Mouse (Mus musculus) CH12.LX (cell line): ENCODE data around the gene Pip5kl1. TPM values are rescaled to one million over a fixed set of nuclear protein-coding genes. Genes with fewer than 3 reads are reported as not detected.

Experiments
- DNase-seq: peaks from one replicate; pipeline ENCODE4 v3.0.0-alpha.2; 2013; ENCODE audit errors: extremely low read depth
- H3K27ac ChIP-seq: 2 replicates; pipeline ENCODE4 v1.5.1; 2012; ENCODE audit warnings: low read depth, mild to moderate bottlenecking, control low read depth, moderate library complexity; ENCODE audit not compliant: insufficient read depth
- H3K27me3 ChIP-seq: replicated peaks from 2 replicates; pipeline ENCODE3; 2012; ENCODE audit warnings: inconsistent platforms
- H3K36me3 ChIP-seq, 2 experiments: replicated peaks in 1 of 2; 2 replicates each; pipeline versions ENCODE3 to v1.6.1; 2012; ENCODE audit warnings: inconsistent platforms in 1 of 2, low read length in 1 of 2, mild to moderate bottlenecking in 1 of 2, mixed read lengths in 1 of 2, moderate library complexity in 1 of 2; ENCODE audit not compliant: control insufficient read depth in 1 of 2, insufficient read depth in 1 of 2
- H3K4me1 ChIP-seq, 2 experiments: 2 replicates each; pipeline ENCODE4 v1.6.1; 2012; ENCODE audit warnings: inconsistent platforms in 1 of 2, moderate library complexity in 1 of 2; ENCODE audit not compliant: insufficient read depth in 2 of 2, control insufficient read depth in 1 of 2
- H3K4me2 ChIP-seq: 2 replicates; pipeline ENCODE4 v1.6.1; 2012; ENCODE audit warnings: low read depth, mild to moderate bottlenecking, control low read depth; ENCODE audit not compliant: poor library complexity, insufficient read depth, severe bottlenecking
- H3K4me3 ChIP-seq, 3 experiments: fragments of 150-350 bp in 1 of 3; sonication (generic) in 1 of 3; replicated peaks in 1 of 3; 2 replicates each; pipeline versions ENCODE3 to v1.5.1; 2011 to 2012; ENCODE audit warnings: low read depth in 2 of 3, low read length in 2 of 3, mild to moderate bottlenecking in 2 of 3, moderate library complexity in 2 of 3, control low read depth in 1 of 3, improper control_type of control experiment in 1 of 3, inconsistent platforms in 1 of 3, mixed read lengths in 1 of 3; ENCODE audit not compliant: poor library complexity in 1 of 3
- H3K79me2 ChIP-seq: replicated peaks from 2 replicates; pipeline ENCODE4 v1.6.1; 2012; ENCODE audit warnings: mild to moderate bottlenecking, moderate library complexity; ENCODE audit not compliant: control insufficient read depth, poor library complexity, insufficient read depth, severe bottlenecking; ENCODE audit errors: extremely low read depth
- H3K9ac ChIP-seq: 2 replicates; pipeline ENCODE4 v1.6.1; 2012; ENCODE audit warnings: low read depth, mild to moderate bottlenecking, control low read depth, moderate library complexity; ENCODE audit not compliant: insufficient read depth
- H3K9me3 ChIP-seq: replicated peaks from 2 replicates; pipeline ENCODE3; 2012; ENCODE audit warnings: low read length, inconsistent platforms, mixed read lengths
- CHD1 ChIP-seq: IDR thresholded peaks from 2 replicates; pipeline ENCODE4 v1.6.1; 2012; ENCODE audit warnings: low read depth, low read length, improper control_type of control experiment, inconsistent platforms
- CHD2 ChIP-seq: IDR thresholded peaks from 2 replicates; pipeline ENCODE4 v1.6.1; 2011; ENCODE audit warnings: low read length, improper control_type of control experiment
- CTCF ChIP-seq, 2 experiments: IDR thresholded peaks in 1 of 2; conservative IDR thresholded peaks in 1 of 2; 2 replicates each; pipeline ENCODE4 v1.5.1; 2011 to 2012; ENCODE audit warnings: low read depth in 2 of 2, low read length in 2 of 2, improper control_type of control experiment in 1 of 2, inconsistent platforms in 1 of 2, mild to moderate bottlenecking in 1 of 2, moderate library complexity in 1 of 2
- E2F4 ChIP-seq: IDR thresholded peaks from 2 replicates; pipeline ENCODE4 v1.6.1; 2011; ENCODE audit warnings: low read depth, low read length, improper control_type of control experiment; ENCODE audit not compliant: insufficient replicate concordance
- ELF1 ChIP-seq: IDR thresholded peaks from 2 replicates; pipeline ENCODE4 v1.6.1; 2014; ENCODE audit warnings: low read depth, mild to moderate bottlenecking, inconsistent platforms, low read length, improper control_type of control experiment
- EP300 ChIP-seq: IDR thresholded peaks from 2 replicates; pipeline ENCODE4 v1.6.1; 2011; ENCODE audit warnings: low read length, improper control_type of control experiment
- HCFC1 ChIP-seq: IDR thresholded peaks from 2 replicates; pipeline ENCODE4 v1.6.1; 2012; ENCODE audit warnings: low read depth, mild to moderate bottlenecking, inconsistent platforms, low read length, improper control_type of control experiment
- IRF4 ChIP-seq: IDR thresholded peaks from 2 replicates; pipeline ENCODE4 v1.6.1; 2014; ENCODE audit warnings: low read depth, mild to moderate bottlenecking, inconsistent platforms, low read length, improper control_type of control experiment
- JUN ChIP-seq: IDR thresholded peaks from 2 replicates; pipeline ENCODE4 v1.6.1; 2011; ENCODE audit warnings: low read depth, mild to moderate bottlenecking, low read length, improper control_type of control experiment, moderate library complexity; ENCODE audit not compliant: insufficient read depth
- JUND ChIP-seq: conservative IDR thresholded peaks from 2 replicates; pipeline ENCODE4 v1.6.1; 2011; ENCODE audit warnings: low read depth, low read length, improper control_type of control experiment
- MAFK ChIP-seq: IDR thresholded peaks from 2 replicates; pipeline ENCODE4 v1.6.1; 2011; ENCODE audit warnings: low read length, improper control_type of control experiment; ENCODE audit not compliant: insufficient replicate concordance
- MYC ChIP-seq: IDR thresholded peaks from 2 replicates; pipeline ENCODE4 v1.6.1; 2011; ENCODE audit warnings: low read depth, mild to moderate bottlenecking, improper control_type of control experiment, low read length
- NELFE ChIP-seq: IDR thresholded peaks from 2 replicates; pipeline ENCODE4 v1.6.1; 2011; ENCODE audit warnings: low read depth, low read length, improper control_type of control experiment
- NRF1 ChIP-seq: IDR thresholded peaks from 2 replicates; pipeline ENCODE4 v1.6.1; 2014; ENCODE audit warnings: low read depth, mild to moderate bottlenecking, inconsistent platforms, low read length, improper control_type of control experiment, moderate library complexity
- PAX5 ChIP-seq: IDR thresholded peaks from 2 replicates; pipeline ENCODE4 v1.6.1; 2012; ENCODE audit warnings: low read length, inconsistent platforms, mixed read lengths
- POLR2AphosphoS2 ChIP-seq: IDR thresholded peaks from 2 replicates; pipeline ENCODE4 v1.6.1; 2011; ENCODE audit warnings: low read depth, low read length, improper control_type of control experiment
- RAD21 ChIP-seq: IDR thresholded peaks from 2 replicates; pipeline ENCODE4 v1.6.1; 2011; ENCODE audit warnings: low read depth, mild to moderate bottlenecking, low read length, improper control_type of control experiment, moderate library complexity
- SMC3 ChIP-seq: IDR thresholded peaks from 2 replicates; pipeline ENCODE4 v1.6.1; 2011; ENCODE audit warnings: low read depth, low read length, improper control_type of control experiment
- USF1 ChIP-seq: IDR thresholded peaks from 2 replicates; pipeline ENCODE4 v1.6.1; 2014; ENCODE audit warnings: low read depth, mild to moderate bottlenecking, inconsistent platforms, low read length, improper control_type of control experiment
- USF2 ChIP-seq: conservative IDR thresholded peaks from 2 replicates; pipeline ENCODE4 v1.6.1; 2011; ENCODE audit warnings: low read depth, low read length, improper control_type of control experiment
- ZC3H11A ChIP-seq: IDR thresholded peaks from 2 replicates; pipeline ENCODE4 v1.6.1; 2012; ENCODE audit warnings: low read depth, mild to moderate bottlenecking, inconsistent platforms, low read length, improper control_type of control experiment
- ZMIZ1 ChIP-seq: IDR thresholded peaks from 2 replicates; pipeline ENCODE4 v1.6.1; 2012; ENCODE audit warnings: low read depth, mild to moderate bottlenecking, inconsistent platforms, low read length, improper control_type of control experiment
- ZNF384 ChIP-seq: IDR thresholded peaks from 2 replicates; pipeline ENCODE4 v1.6.1; 2012; ENCODE audit warnings: low read depth, low read length, improper control_type of control experiment, inconsistent platforms
- dilution Hi-C: fragments of 300-500 bp; cut with MboI; formaldehyde crosslinking; loops from 2 replicates; pipeline ENCODE4 v1.14.3; 2020; ENCODE audit warnings: low sequenced_read_pairs; ENCODE audit not compliant: extremely low pct_unique_long_range_greater_than_20kb, extremely low pct_ligation_motif_present
- in situ Hi-C: fragments of 300-500 bp; cut with MboI; formaldehyde crosslinking; loops from 3 replicates; pipeline ENCODE4 v1.14.3; 2019; ENCODE audit warnings: low sequenced_read_pairs, low pct_ligation_motif_present, low pct_unique_long_range_greater_than_20kb, mixed read lengths
- polyA plus RNA-seq: library from polyadenylated mRNA; unstranded; fragments of >175 nt; gene quantifications from 2 replicates; pipeline ENCODE4 v1.2.1, GENCODE M21; 2012; ENCODE audit warnings: low read depth; ENCODE audit not compliant: insufficient read length
- total RNA-seq, 2 experiments: library from RNA; depleted of rRNA; stranded (reverse); fragments of 300-350 nt in 1 of 2; fragments of >200 nt in 1 of 2; gene quantifications; 2 replicates each; pipeline ENCODE4 v1.2.3; 2012 to 2014

Pip5kl1 gene
- total and polyA plus RNA-seq, 3 experiments = 0.28 to 0.64 (median 0.57) TPM

DNA sequence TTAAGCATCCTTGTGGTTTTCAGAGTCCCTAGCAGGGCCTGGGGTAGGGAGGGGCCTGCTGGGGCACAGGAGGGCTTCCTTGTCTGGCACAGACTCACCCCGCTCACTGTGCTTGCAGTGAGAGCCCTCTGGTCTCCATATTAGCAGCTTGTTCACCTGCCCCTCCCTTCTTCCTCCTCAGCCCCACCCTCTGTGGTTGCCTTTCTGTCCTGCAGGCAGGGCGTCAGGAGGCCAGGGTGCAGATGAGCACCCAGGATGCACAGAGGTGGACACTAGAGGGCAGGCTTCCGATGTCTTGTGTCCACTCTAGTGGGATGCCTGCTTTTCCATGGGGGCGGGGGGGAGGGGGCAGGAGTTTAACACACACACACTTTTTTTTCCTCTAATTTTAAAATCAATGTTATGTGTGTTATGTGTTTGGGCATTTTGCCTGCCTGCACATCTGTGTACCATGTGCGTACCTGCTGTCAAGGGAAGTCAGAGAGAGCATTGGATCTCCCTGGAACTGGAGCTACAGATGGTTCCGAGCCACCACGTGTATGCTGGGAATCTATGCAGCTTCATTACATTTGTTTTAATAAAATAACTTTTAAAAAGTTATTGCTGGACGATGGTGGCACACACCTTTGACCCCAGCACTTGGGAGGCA, 26.9 kb downstream of the Pip5kl1 start:
- TF ChIP-seq E2F4 (no peak), CTCF (conservative IDR thresholded peaks at IDR 0.05 in 1 of 2, IDR thresholded peaks at IDR 0.05 in 1 of 2; ENCODE audit: low read depth in 2 of 2, low read length in 2 of 2) (peak in 1 of 2 experiments; percentile 59; a peak in 2 of 4 replicates)
- peak; percentile 69 for DNase-seq
- no peaks in the 10 kb centered on the region for H3K27me3 ChIP-seq
- H3K36me3 ChIP-seq = peaks cover 20 to 44% of the 10 kb centered on the region in 2 experiments
- H3K4me2 ChIP-seq = no peak overlapping the region
- H3K9ac ChIP-seq = no peak overlapping the region
- H3K4me3 ChIP-seq = no peak overlapping the region
- no peaks in the 10 kb centered on the region for H3K9me3 ChIP-seq
- H3K79me2 ChIP-seq = no peaks in the 10 kb centered on the region
- dilution Hi-C loops (no loop called here), in situ Hi-C loops (no loop called here)
- peaks cover 0 to 25% of the 10 kb centered on the region in 2 experiments; a peak in 2 of 4 replicates for H3K4me1 ChIP-seq
- no peak overlapping the region for H3K27ac ChIP-seq

DNA sequence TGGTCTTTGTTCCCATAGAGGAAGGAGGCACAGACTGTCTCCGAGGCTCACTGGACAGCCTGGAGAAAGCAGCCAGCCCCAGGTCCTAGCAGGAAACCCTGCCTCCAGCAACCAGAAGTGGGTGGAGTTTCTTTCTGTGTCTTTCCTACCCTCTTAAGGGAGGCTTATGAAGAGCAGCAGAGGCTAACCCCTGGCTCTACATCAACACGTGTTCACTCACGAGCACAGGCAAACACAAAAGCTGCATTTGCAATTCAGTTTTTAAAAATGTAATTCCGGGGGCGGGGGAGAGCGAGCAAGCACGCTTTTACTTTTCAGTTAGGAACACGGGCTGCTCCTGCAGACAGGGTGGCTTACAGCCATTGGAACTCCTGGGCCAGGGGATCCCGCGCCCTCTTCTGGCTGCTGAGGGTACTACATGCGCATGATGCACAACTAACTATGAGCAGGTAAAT, 28.0 kb downstream of the Pip5kl1 start:
- Histone ChIP-seq H3K4me1 (peaks cover 0 to 26% of the 10 kb centered on the region in 2 experiments; a peak in 2 of 4 replicates), H3K27ac (no peak overlapping the region)
- in situ Hi-C loops = no loop called here

DNA sequence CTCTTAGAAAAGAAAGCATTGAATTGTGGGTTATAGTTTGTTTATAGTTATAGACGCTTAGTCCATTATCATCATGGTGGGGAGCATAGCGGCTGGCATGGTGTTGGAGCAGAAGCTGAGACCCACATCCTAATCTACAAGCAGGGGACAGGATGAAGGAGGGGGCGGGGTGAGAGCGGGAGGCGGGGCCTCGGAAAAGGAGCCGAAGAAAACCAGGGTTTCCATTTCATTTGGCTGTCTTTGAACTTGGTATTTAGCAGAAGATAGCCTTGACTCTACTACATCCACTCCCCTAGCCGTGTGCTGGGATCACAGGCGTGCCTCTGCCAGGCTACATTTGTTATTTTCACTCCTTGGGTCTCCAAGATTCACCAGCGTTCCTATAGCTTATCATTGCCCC, 30.0 kb downstream of the Pip5kl1 start:
- H3K36me3 ChIP-seq = peaks cover 0 to 13% of the 10 kb centered on the region in 2 experiments
- H3K27ac ChIP-seq = no peak overlapping the region
- H3K27me3 ChIP-seq = no peaks in the 10 kb centered on the region
- H3K4me2 ChIP-seq = no peak overlapping the region
- H3K9me3 ChIP-seq = no peaks in the 10 kb centered on the region
- H3K9ac ChIP-seq = no peak overlapping the region
- TF ChIP-seq JUND (no peak), ELF1 (no peak), IRF4 (no peak), NRF1 (no peak), USF1 (no peak), USF2 (no peak), PAX5 (no peak), EP300 (no peak), CHD2 (no peak), ZNF384 (no peak), JUN (no peak)
- in situ Hi-C loops (no loop called here), dilution Hi-C loops (no loop called here)
- no peaks in the 10 kb centered on the region for H3K79me2 ChIP-seq
- DNase-seq = no peak
- H3K4me3 ChIP-seq = no peak overlapping the region
- peaks cover 3 to 37% of the 10 kb centered on the region in 2 experiments; a peak in 2 of 4 replicates for H3K4me1 ChIP-seq

More for the DNA sequence above, 28.0 kb downstream of the Pip5kl1 start:
- DNase-seq = peak; percentile 77
- Histone ChIP-seq H3K79me2 (no peaks in the 10 kb centered on the region), H3K4me3 (no peak overlapping the region), H3K27me3 (no peaks in the 10 kb centered on the region), H3K4me2 (no peak overlapping the region), H3K9ac (no peak overlapping the region), H3K36me3 (peaks cover 10 to 33% of the 10 kb centered on the region in 2 experiments), H3K9me3 (no peaks in the 10 kb centered on the region)
- dilution Hi-C loops = no loop called here
- TF ChIP-seq RAD21 = peak; percentile 35
- no peak for TF ChIP-seq ZC3H11A
- TF ChIP-seq MAFK = no peak
- TF ChIP-seq SMC3 = peak; percentile 66
- peak; percentile 76 to 79 for TF ChIP-seq CTCF (conservative IDR thresholded peaks at IDR 0.05 in 1 of 2, IDR thresholded peaks at IDR 0.05 in 1 of 2; ENCODE audit: low read depth in 2 of 2, low read length in 2 of 2)
- no peak for TF ChIP-seq ZMIZ1
- no peak for TF ChIP-seq POLR2AphosphoS2
- TF ChIP-seq CHD1 = no peak
- 0 out of 2 replicates have a peak, but pooled peaks have one; percentile 8 for TF ChIP-seq NELFE
- peak; percentile 20; the same call in 1 of the 2 replicates for TF ChIP-seq MYC
- 0 out of 2 replicates have a peak, but pooled peaks have one; percentile 18 for TF ChIP-seq HCFC1
